Mouse (Mus musculus): ENCODE results near the gene Chrm1. TPM values are rescaled to one million over a fixed set of nuclear protein-coding genes. Genes with fewer than 3 reads are reported as not detected.
"Not testable (repeated sequence)": the region's sequence is repeated elsewhere in the genome, so short reads cannot be mapped to it uniquely, and the experiment has no call there.

The Chrm1 gene
- polyA plus RNA-seq, 1 experiment from 2014 or later, result not detected

- Histone ChIP-seq H3K27me3 (replicated peaks) (no peaks in the 10 kb centered on the region), H3K36me3 (peaks cover 51% of the 10 kb centered on the region), H3K4me2 (peak overlapping the region; percentile 86), H3K4me1 (peaks cover 35% of the 10 kb centered on the region), H3K9me3 (no peaks in the 10 kb centered on the region), H3K9ac (peak overlapping the region; percentile 96), H3K27ac (replicated peaks) (peak overlapping the region; percentile 97), H3K4me3 (peak overlapping the region; percentile 94)
- no peak for ATAC-seq (ENCODE audit: extremely low read depth, insufficient number of reproducible peaks, low FRiP score, low TSS enrichment)
- 50% methylated on average over 10 of the region's 10 CpGs for WGBS
Measured at GRCm38 (mm10) chr19:8711949-8712869, 48.6 kb downstream of the Chrm1 start.

GRCm38 (mm10) chr19:8712870-8713305, 49.3 kb downstream of the Chrm1 start:
- H3K9me3 ChIP-seq, result no peaks in the 10 kb centered on the region
- ATAC-seq (ENCODE audit: extremely low read depth, insufficient number of reproducible peaks, low FRiP score, low TSS enrichment), result peak; percentile 66
- peak overlapping the region; percentile 97 for H3K27ac ChIP-seq (replicated peaks)
- H3K27me3 ChIP-seq (replicated peaks), result no peaks in the 10 kb centered on the region
- peak overlapping the region; percentile 96 for H3K9ac ChIP-seq
- H3K36me3 ChIP-seq, result peaks cover 45% of the 10 kb centered on the region
- H3K4me3 ChIP-seq, result peak overlapping the region; percentile 94
- WGBS, result under 1% methylated on average over 13 of the region's 13 CpGs
- peak overlapping the region; percentile 86 for H3K4me2 ChIP-seq
- peaks cover 35% of the 10 kb centered on the region for H3K4me1 ChIP-seq

- H3K27ac ChIP-seq (replicated peaks), result peak overlapping the region; percentile 97
- H3K4me3 ChIP-seq, result peak overlapping the region; percentile 94
- H3K4me2 ChIP-seq, result peak overlapping the region; percentile 86
- H3K9ac ChIP-seq, result peak overlapping the region; percentile 96
- no peaks in the 10 kb centered on the region for H3K9me3 ChIP-seq
- no peaks in the 10 kb centered on the region for H3K27me3 ChIP-seq (replicated peaks)
- ATAC-seq (ENCODE audit: extremely low read depth, insufficient number of reproducible peaks, low FRiP score, low TSS enrichment), result peak; percentile 85
- WGBS, result under 1% methylated on average over 51 of the region's 51 CpGs
- peaks cover 39% of the 10 kb centered on the region for H3K36me3 ChIP-seq
- peaks cover 35% of the 10 kb centered on the region for H3K4me1 ChIP-seq
Measured at GRCm38 (mm10) chr19:8713306-8713996, 49.9 kb downstream of the Chrm1 start.

- Histone ChIP-seq H3K9me3 (no peaks in the 10 kb centered on the region), H3K27ac (replicated peaks) (peak overlapping the region; percentile 97), H3K9ac (peak overlapping the region; percentile 96), H3K27me3 (replicated peaks) (no peaks in the 10 kb centered on the region), H3K4me1 (peaks cover 35% of the 10 kb centered on the region), H3K4me3 (peak overlapping the region; percentile 94), H3K4me2 (peak overlapping the region; percentile 86), H3K36me3 (peaks cover 32% of the 10 kb centered on the region)
- 7% methylated on average over 13 of the region's 13 CpGs for WGBS
- no peak for ATAC-seq (ENCODE audit: extremely low read depth, insufficient number of reproducible peaks, low FRiP score, low TSS enrichment)
Measured at GRCm38 (mm10) chr19:8713997-8714652, 50.5 kb downstream of the Chrm1 start.

- ATAC-seq (ENCODE audit: extremely low read depth, insufficient number of reproducible peaks, low FRiP score, low TSS enrichment), result no peak
- Histone ChIP-seq H3K27ac (replicated peaks) (peak overlapping the region; percentile 62), H3K9me3 (no peaks in the 10 kb centered on the region), H3K4me1 (peaks cover 35% of the 10 kb centered on the region), H3K4me3 (peak overlapping the region; percentile 94; the same call in 1 of the 2 replicates), H3K27me3 (replicated peaks) (no peaks in the 10 kb centered on the region), H3K9ac (peak overlapping the region; percentile 24; the same call in 1 of the 2 replicates), H3K36me3 (peaks cover 25% of the 10 kb centered on the region), H3K4me2 (peak overlapping the region; percentile 86)
- WGBS, result 66% methylated on average over 10 of the region's 10 CpGs
Measured at GRCm38 (mm10) chr19:8714653-8715481, 51.3 kb downstream of the Chrm1 start.

- Histone ChIP-seq H3K4me3 (peak overlapping the region; percentile 8; the same call in 1 of the 2 replicates), H3K9ac (0 out of 2 replicates have a peak overlapping the region, but pooled peaks have one; percentile 19), H3K4me2 (peak overlapping the region; percentile 25), H3K36me3 (peaks cover 12% of the 10 kb centered on the region), H3K27me3 (replicated peaks) (no peaks in the 10 kb centered on the region), H3K9me3 (no peaks in the 10 kb centered on the region), H3K27ac (replicated peaks) (peak overlapping the region; percentile 36; the same call in 1 of the 2 replicates), H3K4me1 (peaks cover 23% of the 10 kb centered on the region)
- no peak for ATAC-seq (ENCODE audit: extremely low read depth, insufficient number of reproducible peaks, low FRiP score, low TSS enrichment)
- WGBS, result 67% methylated on average over 10 of the region's 10 CpGs
Measured at GRCm38 (mm10) chr19:8715868-8716766, 52.5 kb downstream of the Chrm1 start.

- Histone ChIP-seq H3K4me3 (no peak overlapping the region), H3K9ac (no peak overlapping the region), H3K36me3 (peaks cover 4% of the 10 kb centered on the region; the same call in 1 of the 2 replicates), H3K4me2 (no peak overlapping the region), H3K4me1 (peaks cover 21% of the 10 kb centered on the region), H3K27ac (replicated peaks) (no peak overlapping the region), H3K27me3 (replicated peaks) (no peaks in the 10 kb centered on the region), H3K9me3 (no peaks in the 10 kb centered on the region)
- no peak for ATAC-seq (ENCODE audit: extremely low read depth, insufficient number of reproducible peaks, low FRiP score, low TSS enrichment)
- 72% methylated on average over 8 of the region's 10 CpGs for WGBS
Measured at GRCm38 (mm10) chr19:8716767-8717475, 53.3 kb downstream of the Chrm1 start.

GRCm38 (mm10) chr19:8718357-8718756, 54.8 kb downstream of the Chrm1 start:
- 58% methylated on average over 3 of the region's 3 CpGs for WGBS
- Histone ChIP-seq H3K9me3 (no peaks in the 10 kb centered on the region), H3K9ac (no peak overlapping the region), H3K4me1 (peaks cover 18% of the 10 kb centered on the region), H3K27me3 (replicated peaks) (no peaks in the 10 kb centered on the region), H3K36me3 (no peaks in the 10 kb centered on the region), H3K4me2 (no peak overlapping the region), H3K27ac (replicated peaks) (no peak overlapping the region), H3K4me3 (no peak overlapping the region)
- ATAC-seq (ENCODE audit: extremely low read depth, insufficient number of reproducible peaks, low FRiP score, low TSS enrichment), result no peak

- peaks cover 16% of the 10 kb centered on the region for H3K4me1 ChIP-seq
- not testable (repeated sequence) for H3K9me3 ChIP-seq; H3K4me2 ChIP-seq; H3K9ac ChIP-seq; ATAC-seq (ENCODE audit: extremely low read depth, insufficient number of reproducible peaks, low FRiP score, low TSS enrichment); H3K4me3 ChIP-seq; H3K27me3 ChIP-seq (replicated peaks); H3K27ac ChIP-seq (replicated peaks); H3K36me3 ChIP-seq
Measured at GRCm38 (mm10) chr19:8719037-8719436, 55.4 kb downstream of the Chrm1 start.
